Mouse (Mus musculus) myocyte (in vitro differentiated cells): Measurements from ENCODE around the gene Mink1.

Experiments
- E2F4 ChIP-seq: IDR thresholded peaks from one replicate; pipeline ENCODE4 v1.6.1; 2011; ENCODE audit warnings: mild to moderate bottlenecking, control low read depth, moderate library complexity; ENCODE audit not compliant: insufficient read depth
- MAX ChIP-seq: IDR thresholded peaks from one replicate; pipeline ENCODE4 v1.6.1; 2011; ENCODE audit warnings: low read depth, mild to moderate bottlenecking, control low read depth
- POLR2A ChIP-seq: IDR thresholded peaks from one replicate; pipeline ENCODE4 v1.6.1; 2011; ENCODE audit warnings: low read depth, mild to moderate bottlenecking, control low read depth, moderate library complexity; ENCODE audit not compliant: insufficient read length
- TCF3 ChIP-seq: IDR thresholded peaks from one replicate; pipeline ENCODE4 v1.6.1; 2011; ENCODE audit warnings: low read depth, control low read depth; ENCODE audit not compliant: insufficient read length
- USF1 ChIP-seq: IDR thresholded peaks from one replicate; pipeline ENCODE4 v1.6.1; 2011; ENCODE audit warnings: low read depth, mild to moderate bottlenecking, control low read depth, moderate library complexity

- no peak for TF ChIP-seq POLR2A
- TF ChIP-seq MAX: no peak
- no peak for TF ChIP-seq USF1
- no peak for TF ChIP-seq TCF3
- TF ChIP-seq E2F4: no peak
Measured at GRCm38 (mm10) chr11:70518923-70519322, 43.8 kb upstream of the Mink1 start, which contains the start of gene Gltpd2.
